Mouse (Mus musculus) kidney, adult 18-20 months (tissue): Measurements from ENCODE around the gene Slc35a5.

ENCODE experiments used
- DNase-seq: peaks from one replicate; pipeline ENCODE4 v3.0.0; 2021

The Slc35a5 gene

DNA sequence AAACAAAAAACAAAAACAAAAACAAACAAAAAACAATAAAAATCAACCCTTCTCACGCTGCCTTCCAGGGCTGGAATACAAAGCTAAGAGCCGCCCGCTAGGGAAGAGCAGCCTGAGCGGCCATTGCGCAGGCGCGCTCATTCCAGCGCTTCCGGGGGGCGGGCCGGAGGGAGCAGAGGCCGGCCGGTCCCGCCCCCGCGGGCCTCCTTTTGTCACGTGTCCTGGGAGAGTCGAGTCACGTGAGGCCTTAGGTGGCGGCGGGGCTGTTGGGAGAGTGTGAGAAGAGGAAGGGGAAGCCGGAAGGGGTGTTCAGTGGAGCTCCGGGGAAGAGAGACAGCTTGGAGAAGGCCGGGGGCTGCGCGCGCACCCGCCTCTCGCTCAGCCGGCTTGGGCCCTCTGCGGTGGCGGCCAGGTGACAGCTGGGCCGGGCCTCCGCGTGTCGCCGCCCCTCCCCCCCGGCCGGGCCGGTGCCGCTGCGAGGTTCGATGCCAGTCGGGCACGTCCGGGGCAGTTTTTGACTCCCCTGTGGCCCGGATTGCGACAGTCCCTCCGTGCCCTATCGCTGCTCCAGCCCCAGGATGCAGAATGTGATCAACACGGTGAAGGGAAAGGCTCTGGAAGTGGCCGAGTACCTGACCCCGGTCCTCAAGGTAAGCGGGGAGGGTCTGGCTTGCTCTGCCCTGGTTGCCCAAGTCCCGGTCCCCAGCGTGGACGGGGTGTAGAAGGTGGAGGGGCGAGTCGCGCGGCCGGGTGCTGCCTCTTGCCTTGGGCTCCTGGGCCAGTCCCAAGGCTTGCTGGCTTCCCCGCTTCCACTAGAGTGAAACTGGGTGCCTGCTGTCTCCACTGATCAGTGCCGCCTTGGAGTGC is at the start of gene Slc35a5, which contains the start of gene Atg3:
Gene Slc35a5, minus strand, starts transcription at position 185 of the 867 bp plus-strand sequence.
Gene Atg3, plus strand, starts transcription at position 264 of the 867 bp plus-strand sequence.
- peak; percentile 94 for DNase-seq

DNA sequence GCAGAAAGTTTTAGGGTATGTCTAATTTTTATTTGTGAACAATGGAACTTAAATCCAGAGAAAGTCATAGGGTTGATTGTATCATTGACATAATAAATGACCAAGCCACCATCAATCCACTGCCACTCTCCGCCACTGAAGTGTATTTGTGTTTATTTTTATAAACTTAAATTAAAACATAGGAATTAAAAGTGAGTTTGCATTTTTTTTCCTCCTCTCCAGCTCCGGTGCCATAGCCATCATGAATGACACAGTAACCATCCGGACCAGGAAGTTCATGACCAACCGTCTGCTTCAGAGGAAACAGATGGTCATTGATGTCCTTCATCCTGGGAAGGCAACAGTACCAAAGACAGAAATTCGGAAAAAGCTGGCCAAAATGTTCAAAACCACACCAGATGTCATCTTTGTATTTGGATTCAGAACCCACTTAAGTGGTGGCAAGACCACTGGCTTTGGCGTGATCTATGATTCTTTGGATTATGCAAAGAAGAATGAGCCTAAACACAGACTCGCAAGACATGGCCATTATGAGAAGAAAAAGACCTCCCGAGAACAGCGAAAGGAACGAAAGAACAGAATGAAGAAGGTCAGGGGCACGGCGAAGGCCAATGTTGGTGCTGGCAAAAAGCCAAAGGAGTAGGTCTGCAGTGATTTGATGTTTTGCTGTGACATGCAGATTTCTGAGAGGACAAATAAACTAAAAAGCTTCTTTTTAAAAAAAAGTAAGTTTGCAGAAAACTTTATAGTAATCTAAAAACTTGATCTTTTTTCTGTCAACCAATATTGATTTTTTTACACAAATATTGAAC is 46.6 kb upstream of the Slc35a5 start:
- DNase-seq = peak; percentile 5

DNA sequence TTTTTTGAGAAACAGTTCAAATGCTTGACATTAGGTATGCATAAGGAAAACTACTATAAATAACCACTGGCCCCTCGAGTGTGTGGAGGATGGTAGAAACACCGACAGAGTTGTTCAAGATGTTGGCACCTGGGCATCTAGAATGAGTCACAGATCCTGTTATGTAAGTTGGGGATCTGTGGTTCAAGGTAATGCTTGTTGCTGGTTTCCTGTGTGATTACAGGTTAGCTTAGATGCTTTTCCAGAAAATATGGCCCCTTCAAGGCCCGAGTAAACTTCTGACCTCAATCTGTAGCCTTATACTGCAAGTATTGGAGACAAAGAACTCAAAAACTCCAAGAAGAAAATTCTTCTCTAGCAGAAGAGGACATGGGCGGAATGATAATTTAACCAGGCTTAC is 45.9 kb upstream of the Slc35a5 start:
- no peak for DNase-seq

DNA sequence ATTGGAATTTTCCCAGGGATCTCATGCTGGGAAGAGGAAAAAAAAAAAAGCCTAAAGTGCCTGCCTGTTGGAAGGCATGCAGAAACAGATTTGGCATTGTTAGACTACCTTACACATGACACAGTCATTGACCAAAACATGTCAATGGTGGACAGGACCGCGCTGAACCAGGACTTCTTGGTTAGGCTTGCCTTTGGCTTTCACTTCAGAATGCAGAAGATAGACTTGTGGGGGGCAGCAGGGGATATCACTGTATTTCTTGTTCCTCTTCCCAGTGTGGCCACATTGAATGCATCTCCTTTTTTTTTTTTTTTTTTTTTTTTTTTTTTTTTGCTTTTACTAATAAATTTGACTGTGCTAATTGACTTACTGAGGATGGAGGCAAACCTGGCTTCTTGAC is 42.9 kb upstream of the Slc35a5 start:
- no peak for DNase-seq

DNA sequence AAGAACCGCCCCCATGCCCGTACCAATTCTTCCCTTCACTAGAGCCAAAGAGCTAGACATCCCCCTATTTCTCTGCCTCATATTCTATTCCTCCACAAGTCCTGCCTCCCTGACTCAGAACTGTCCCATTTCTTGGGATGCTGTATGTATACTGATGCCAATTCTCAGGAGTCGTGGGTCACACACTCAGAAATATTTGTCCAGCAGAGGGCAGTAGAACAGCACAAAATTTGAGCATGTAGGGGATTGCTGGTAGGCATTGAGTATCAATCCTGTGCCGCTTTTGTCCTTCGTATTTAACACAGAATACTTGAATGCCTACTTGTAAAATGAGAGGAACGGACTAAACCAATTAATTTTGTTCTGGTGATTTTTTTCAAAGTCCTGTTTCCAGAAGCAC is 38.3 kb upstream of the Slc35a5 start:
- DNase-seq = peak; percentile 53

DNA sequence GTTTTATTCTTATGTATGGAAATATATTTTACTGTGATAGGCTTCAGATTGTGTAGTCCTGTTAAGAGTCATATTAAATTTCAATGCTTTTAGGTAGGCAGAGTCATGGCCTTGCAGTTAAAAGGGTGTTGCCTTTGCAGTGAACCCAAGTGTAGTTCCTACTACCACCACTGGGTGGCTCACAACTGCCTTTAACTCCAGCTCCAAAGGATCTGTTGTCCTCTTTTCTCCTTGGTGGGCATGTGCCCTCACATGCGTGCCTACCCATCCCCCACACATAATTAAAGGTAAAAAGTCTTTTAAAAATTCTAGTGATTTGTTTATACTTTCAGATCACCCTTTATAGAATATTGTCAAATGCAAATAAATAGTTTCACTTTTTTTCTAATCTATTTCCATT is 34.1 kb upstream of the Slc35a5 start:
- peak; percentile 77 for DNase-seq

DNA sequence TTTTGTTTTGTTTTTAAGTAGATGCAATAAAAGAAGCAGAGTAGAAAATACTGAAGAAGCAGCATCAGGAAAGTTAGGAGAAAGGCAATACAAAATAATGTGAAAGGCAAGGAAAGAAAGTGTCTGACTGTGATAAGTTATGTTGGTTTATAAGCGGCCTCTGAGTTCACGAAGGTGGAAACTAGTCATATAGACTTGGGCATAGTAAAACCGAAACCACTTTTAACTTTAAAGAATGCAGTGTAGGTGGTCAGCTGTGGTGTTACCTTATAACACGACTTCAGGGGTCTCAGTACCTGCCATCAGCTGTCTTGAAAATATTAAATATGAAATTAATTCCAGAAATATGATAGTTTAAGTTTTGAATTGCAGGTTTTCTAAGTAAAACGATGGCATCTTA is 23.3 kb upstream of the Slc35a5 start:
- DNase-seq = no peak

DNA sequence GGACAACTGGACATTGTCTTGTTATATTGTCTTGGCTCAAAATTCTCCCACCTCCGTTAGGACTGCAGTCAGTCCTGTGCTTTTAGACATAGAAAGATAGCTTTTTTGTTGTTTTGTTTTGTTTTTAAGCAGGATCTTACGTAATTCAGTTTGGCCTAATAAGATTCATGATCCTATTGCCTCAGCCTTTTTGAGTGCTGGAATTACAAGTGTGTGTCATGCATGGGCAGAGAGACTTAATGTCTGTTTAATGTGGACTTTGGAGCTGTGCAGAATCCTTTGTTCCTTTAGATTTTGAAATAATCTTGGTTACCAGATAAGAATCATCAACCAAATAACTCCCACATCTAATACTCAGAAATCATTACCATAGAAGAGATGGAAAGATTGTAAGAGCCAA is 20.0 kb upstream of the Slc35a5 start:
- DNase-seq = no peak

DNA sequence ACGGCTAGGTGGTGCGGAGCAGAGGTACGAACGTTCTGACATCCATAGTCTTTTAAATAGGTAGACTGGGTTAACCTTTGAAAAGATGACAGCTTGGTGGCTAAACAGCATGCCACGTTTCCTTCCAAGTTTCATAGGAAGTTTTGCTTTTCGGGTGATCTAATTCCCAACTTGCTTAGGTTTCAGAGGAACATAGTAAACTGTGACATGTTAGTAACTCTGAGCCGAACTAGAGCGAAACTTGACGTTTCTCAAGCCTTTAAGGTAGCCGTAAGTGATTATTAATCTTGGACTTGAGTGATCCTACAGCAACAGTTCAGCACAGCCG is 847 bp upstream of the Slc35a5 start:
- DNase-seq = no peak

DNA sequence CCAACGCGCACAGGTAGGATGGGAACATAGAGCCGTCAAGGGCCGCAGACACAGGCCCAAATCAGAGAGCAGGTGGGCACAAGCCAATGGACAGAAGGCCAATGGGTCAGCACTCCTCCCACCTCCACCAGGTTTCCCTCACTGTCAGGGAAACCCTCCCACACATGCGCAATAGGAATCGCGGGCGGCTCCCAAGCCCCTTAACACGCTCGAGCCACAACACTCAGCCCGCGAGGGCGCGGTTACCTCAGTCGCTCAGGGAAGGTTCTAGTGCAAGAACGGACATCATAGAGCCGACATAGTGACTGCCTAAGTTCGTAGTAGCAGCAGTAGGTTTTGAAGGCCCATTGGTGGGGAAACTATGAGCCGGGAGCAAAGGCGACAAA is 377 bp downstream of the Slc35a5 start:
- DNase-seq = peak; percentile 77

DNA sequence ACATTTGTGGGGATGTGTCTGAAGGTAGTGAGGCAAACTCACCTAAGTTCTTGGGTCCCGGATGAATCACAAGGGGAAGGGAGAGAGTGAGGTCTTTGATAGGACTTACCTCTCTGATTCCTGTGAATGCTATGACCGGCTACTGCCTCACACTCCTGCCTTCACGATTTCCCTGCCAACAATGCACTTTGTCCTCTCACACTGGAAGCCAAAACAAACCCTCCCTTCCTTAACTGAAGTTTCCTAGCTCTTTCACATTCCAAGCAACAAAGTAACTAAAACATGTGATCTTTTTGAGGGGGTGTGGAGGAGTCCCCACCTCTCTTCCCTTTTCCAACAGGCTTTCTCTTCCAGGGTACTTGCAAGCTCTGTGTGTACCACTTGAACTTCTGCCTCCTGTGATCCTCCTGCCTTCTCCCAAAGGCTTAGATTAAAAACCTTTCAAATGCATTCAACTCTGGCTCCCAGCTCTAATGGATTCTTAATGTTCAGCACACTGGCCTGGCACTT is 3.7 kb downstream of the Slc35a5 start:
- peak; percentile 21 for DNase-seq

DNA sequence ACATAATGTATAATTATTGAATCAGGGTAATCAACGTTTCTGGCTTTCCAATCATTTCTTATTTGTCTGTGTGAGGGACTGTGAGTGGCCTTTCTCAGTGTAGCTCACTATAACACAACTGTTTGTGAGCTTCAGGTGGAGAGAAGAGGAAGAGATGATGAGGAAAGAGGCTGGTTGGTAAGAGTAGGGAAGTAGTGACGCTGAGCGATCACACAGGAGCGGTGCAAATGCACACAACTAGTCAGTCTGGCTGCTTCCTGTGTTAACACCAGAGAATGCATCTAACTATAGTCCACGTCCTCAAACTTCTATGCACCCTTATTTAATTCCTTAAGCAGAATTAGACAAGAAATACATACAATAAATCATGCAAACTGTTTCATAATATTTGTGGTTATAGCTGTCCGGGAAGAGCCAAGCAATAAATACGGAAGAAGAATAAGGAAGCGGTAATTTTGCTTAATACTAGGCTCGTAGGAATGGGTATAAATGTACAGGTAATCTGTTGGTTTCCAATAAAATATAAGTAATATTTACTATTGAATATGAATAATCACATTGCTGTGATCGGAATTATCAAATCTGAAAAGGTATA is 9.9 kb downstream of the Slc35a5 start:
- no peak for DNase-seq

DNA sequence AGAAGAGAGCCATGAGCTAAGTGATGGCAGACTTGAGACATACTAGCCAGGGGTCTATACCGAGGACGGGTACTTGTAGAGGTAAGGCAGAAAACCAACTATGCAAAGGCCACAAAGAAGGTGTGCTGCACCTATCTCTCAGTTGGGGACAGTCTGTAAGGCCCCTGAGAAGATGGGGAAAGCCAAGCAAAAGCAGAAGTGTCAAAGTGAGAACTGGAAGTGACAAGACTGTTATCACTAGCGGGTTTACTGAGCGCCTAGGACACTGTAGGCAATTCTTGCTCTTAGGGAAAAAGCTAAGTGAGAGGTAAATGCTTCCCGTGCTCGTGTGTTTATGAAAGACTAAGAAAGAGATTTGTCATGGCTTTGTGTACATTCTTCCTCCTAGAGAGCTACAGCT is 13.4 kb downstream of the Slc35a5 start:
- no peak for DNase-seq

DNA sequence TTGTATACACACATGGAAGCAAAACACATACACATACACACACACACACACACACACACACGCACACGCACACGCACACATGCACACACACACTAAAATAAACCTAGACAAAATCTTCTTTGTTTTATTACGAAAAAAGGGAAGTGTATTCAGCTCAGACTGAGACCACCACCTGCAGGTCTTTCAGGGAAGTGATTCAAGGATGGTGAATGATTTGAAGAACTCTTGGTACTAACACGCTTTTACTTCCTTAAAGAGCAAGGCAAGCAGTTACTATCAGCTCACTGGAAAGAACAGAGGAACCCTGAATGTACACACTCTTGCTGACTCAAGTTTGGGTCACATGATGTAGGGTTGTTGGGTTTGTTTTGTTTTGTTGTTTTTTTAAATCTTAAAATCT is 15.9 kb downstream of the Slc35a5 start:
- no peak for DNase-seq

DNA sequence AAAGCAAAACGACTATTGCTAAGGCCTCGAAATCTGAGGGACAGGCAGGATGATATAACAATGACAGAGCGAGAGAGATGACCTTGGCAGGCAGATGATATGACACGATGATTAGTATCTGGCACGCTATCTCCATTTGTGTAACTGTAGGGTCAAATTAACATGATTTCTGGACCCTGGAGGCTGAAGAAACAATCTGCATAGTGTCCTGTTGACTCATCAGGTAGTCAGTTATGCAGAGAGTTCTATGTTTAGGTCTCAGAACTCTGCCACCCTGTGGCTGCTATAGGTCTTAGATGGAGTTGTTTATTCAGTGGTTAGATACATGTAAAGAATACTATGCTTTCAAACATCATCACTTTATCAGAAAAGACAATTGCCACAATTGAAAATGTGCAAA is 16.8 kb downstream of the Slc35a5 start:
- DNase-seq = no peak

DNA sequence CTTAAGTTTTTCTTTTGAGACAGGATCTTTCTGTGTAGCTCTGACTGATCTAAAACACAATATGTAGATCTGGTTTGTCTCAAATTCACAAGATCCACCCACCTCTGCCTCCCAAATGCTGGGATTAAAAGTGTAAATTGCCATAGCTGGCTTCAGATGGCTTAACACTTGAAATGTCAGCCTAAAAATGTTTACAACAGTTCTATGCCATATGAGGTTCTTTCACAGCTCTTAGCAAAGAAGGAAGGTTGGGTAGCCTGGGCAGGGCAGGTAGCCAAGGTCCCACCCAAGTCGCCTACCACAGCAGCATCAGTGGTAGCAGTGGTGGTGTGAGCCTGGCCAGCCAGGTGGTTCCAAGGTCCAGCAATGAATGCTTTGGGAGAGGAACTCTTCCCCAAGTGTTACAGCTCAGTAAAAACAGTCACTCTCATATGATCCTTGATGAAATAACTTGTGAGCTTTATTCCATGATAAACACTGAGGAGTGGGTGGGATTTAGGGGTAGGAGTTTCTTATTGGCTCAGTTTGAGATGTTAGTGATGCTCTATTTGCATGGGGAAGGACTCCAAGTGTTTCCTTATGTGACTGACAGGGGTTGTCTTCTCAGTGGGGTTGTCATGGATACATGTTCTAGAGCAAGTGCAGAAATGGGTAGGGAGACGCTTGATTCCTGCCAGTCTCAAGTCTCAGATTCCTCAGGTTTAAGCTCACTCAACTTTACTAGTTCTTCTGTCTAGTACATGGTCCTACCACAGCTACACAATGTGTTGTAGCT is 30.4 kb downstream of the Slc35a5 start:
- no peak for DNase-seq

DNA sequence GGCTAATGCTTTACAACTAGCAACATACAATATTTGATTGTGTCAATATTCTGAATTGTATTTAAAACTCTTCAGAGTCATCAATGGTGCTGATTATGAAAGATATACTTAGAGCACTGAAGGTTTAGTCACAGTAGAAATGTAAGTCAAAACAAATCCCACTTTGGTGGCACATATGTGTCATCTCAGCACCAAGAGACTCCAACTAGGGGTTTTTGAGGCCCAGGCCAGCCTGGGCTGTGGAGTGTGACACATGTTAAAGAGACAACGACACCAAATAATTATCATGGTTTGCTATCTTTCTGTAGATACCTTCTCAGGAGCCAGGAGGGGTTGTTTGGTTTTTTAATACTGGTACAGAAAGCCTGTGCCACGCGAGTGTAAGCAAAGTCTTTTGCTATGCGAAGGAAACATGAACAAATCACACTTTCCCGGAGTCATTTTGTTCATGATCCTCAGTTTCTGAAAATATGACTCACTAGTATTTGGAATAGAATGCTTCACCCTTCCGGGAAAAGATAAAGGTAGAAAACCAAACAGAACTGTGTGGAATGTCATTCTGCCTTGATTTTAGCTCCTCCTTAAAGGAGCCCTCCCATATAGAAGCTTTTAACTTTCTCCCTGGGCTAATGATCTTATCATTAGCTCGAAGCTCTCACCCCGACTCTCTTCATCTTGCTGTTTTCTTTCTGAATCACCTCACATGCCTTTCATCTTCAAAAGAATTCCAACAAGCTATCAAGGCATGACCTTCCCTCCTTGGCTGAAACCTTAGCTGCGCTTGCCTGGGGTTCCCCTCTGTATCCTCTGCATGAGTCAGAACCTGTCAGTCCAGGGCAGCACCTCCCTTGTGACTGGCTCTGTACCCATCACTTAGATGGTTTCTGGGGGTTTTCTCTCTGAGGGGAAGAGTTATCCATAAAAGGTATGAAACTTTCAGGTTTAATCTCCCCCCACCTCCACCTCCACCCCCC is 34.0 kb downstream of the Slc35a5 start:
- no peak for DNase-seq

DNA sequence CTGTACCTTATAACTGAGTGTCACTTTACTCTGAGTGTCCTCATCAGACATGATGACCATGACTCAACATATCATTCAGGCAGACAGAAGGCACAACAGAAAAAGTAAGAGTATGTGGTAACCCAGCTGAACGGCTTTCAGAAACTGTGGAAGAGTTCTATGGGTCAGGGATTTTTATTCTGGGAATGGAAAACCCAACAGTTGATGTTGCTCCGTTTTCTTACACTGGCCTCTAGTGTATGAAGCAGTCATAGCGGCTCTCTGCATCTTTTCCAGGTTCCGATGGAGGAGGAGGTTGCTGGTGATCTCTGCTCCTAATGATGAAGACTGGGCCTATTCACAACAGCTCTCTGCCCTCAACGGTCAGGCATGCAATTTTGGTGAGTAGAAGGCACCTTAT is 35.9 kb downstream of the Slc35a5 start:
- DNase-seq = no peak

DNA sequence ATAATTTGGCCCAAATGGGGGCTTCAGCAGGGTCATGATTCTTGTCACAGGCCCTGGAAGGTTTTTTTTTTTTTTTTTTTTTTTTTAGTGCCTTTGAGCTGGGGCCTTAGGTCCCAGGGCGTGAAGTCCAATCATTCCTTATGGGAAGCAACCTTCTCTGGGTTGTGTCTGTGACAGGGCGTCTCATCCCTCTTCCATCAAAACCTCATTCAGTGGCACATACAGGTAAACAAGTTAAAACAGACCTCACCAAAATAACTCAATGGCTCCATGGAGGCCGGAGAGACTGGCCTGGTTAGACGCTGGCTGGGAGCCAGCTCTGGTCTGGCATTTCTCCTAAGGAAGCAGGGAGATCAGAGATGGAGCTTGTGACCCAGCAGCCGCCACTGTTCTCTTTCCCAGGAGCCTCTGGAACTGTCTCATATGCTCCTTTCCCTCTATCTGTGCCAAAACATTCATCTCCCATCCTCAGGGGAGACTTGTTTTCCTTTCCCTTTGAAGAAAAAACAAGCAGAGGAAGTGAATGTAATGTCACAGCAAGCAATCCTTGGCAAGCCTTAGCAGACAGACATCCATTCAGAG is 37.6 kb downstream of the Slc35a5 start:
- DNase-seq = peak; percentile 58

DNA sequence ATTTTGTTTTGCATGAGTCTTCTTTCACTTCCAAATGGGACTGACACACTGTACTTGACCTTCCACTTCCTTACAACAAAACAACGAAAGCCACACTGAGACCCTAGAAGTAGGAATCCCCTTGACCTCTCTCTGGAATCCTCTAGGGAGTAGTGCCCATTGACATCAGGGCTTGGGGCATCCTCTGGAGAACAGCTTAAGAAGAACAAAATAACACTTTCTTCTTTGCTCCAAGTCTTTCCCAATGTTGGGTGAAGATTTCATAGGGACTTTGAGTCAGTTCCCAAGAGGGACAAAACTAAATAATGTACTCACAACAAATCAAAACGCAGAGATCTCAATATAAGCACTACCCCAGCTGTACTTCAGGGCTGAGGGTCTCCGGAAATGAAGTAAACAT is 39.7 kb downstream of the Slc35a5 start:
- no peak for DNase-seq

DNA sequence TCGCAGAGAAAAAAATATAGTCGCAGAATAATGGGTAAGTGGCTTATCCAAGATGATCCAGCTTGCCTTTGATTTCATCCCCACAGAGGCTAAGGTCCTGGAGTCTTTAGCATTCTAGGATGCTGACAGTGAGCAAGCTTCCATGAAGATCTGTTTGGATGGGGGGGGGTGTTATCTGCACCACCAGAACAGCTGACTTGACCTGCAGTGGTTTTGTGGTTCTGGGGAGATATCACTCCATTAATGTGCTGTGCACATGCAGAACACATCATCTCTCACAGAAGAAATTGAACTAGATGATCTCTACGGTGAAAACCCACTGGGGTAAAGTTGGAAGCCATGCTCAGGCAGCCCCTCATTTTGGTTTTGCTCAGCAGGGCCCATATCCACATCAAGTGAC is 41.3 kb downstream of the Slc35a5 start:
- no peak for DNase-seq
